Mouse (Mus musculus) heart, embryonic 14.5 days (tissue): ENCODE data around the gene Gm20479. TPM values are rescaled to one million over a fixed set of nuclear protein-coding genes. Genes with fewer than 3 reads are reported as not detected.
A peak's percentile ranks its signal among the peaks of the same experiment; 100 is the strongest.

Source experiments
- ATAC-seq: fragments of 200-750 bp; cut with Nextera tagmentation; 2 replicates; pipeline ENCODE4 v1.8.0; 2017; ENCODE audit warnings: low read depth, moderate TSS enrichment; ENCODE audit not compliant: insufficient number of reproducible peaks, insufficient read depth, low FRiP score
- H3K27ac ChIP-seq, 2 experiments: fragments of 200-500 bp in 1 of 2; fragments of 300-500 bp in 1 of 2; sonication (generic) in 1 of 2; replicated peaks in 1 of 2; 2 replicates each; pipeline ENCODE4 v1.5.1; 2012 to 2014; ENCODE audit warnings: low read depth in 2 of 2, low read length in 2 of 2, control low read depth in 1 of 2, mild to moderate bottlenecking in 1 of 2, mixed read lengths in 1 of 2; ENCODE audit not compliant: control insufficient read depth in 1 of 2, insufficient read depth in 1 of 2
- H3K27me3 ChIP-seq: fragments of 300-500 bp; sonication (generic); 2 replicates; pipeline ENCODE4 v1.6.1; 2014; ENCODE audit warnings: mild to moderate bottlenecking, low read length, control low read depth; ENCODE audit not compliant: control insufficient read depth, insufficient read depth
- H3K36me3 ChIP-seq: fragments of 300-500 bp; sonication (generic); 2 replicates; pipeline ENCODE4 v1.6.1; 2014; ENCODE audit warnings: mild to moderate bottlenecking, control low read depth, low read length, mixed read lengths; ENCODE audit not compliant: control insufficient read depth, insufficient read depth
- H3K4me1 ChIP-seq, 2 experiments: fragments of 200-500 bp in 1 of 2; fragments of 300-500 bp in 1 of 2; sonication (generic) in 1 of 2; 2 replicates each; pipeline ENCODE4 v1.6.1; 2012 to 2014; ENCODE audit warnings: low read length in 2 of 2, control low read depth in 1 of 2, mixed read lengths in 1 of 2; ENCODE audit not compliant: control insufficient read depth in 2 of 2, insufficient read depth in 2 of 2
- H3K4me2 ChIP-seq: fragments of 300-500 bp; sonication (generic); 2 replicates; pipeline ENCODE4 v1.6.1; 2014; ENCODE audit warnings: mild to moderate bottlenecking, low read length
- H3K4me3 ChIP-seq, 2 experiments: fragments of 200-500 bp in 1 of 2; fragments of 300-500 bp in 1 of 2; sonication (generic) in 1 of 2; 2 replicates each; pipeline ENCODE4 v1.5.1; 2012 to 2014; ENCODE audit warnings: low read length in 2 of 2, mild to moderate bottlenecking in 2 of 2, control low read depth in 1 of 2, low read depth in 1 of 2, moderate library complexity in 1 of 2; ENCODE audit not compliant: control insufficient read depth in 1 of 2, insufficient read depth in 1 of 2
- H3K9ac ChIP-seq: fragments of 300-500 bp; sonication (generic); 2 replicates; pipeline ENCODE4 v1.6.1; 2014; ENCODE audit warnings: mild to moderate bottlenecking, low read length
- H3K9me3 ChIP-seq: fragments of 300-500 bp; sonication (generic); 2 replicates; pipeline ENCODE4 v1.6.1; 2016; ENCODE audit warnings: low read length, control low read depth; ENCODE audit not compliant: control insufficient read depth
- WGBS: fragments of 180-500 bp; shearing (Covaris S2); extraction: QIAGEN DNeasy Blood & Tissue Kit; methylation state at CpG from one replicate; pipeline ENCODE4 v1.1.7; 2014; 5-methylcytosine and 5-hydroxymethylcytosine counted together
- polyA plus RNA-seq: library from polyadenylated mRNA; unstranded; fragments of >200 nt; fragmentation: Nextera tagmentation; extraction: Ambion mirVana; gene quantifications from 2 replicates; pipeline ENCODE4 v1.2.1, GENCODE M21; 2014

Gene Gm20479
- polyA plus RNA-seq, 1 experiment from 2014 or later: not detected

- no peak for ATAC-seq
- Histone ChIP-seq H3K36me3 (peaks cover 7% of the 10 kb centered on the region; the same call in 1 of the 2 replicates), H3K9ac (no peak overlapping the region), H3K4me1 (peaks cover 6 to 27% of the 10 kb centered on the region in 2 experiments; a peak in 3 of 4 replicates), H3K27me3 (peaks cover 48% of the 10 kb centered on the region), H3K4me3 (no peak overlapping the region), H3K4me2 (no peak overlapping the region), H3K9me3 (no peaks in the 10 kb centered on the region), H3K27ac (no peak overlapping the region)
- WGBS: 79% methylated on average over 4 of the region's 4 CpGs
These were observed 18.1 kb downstream of the Gm20479 start for GRCm38 (mm10) chr7:27339114-27339513.

GRCm38 (mm10) chr7:27337175-27337853, 19.9 kb downstream of the Gm20479 start, which contains the start of gene Ltbp4:
TSS of gene Ltbp4 (minus strand) at chr7:27337692.
- Histone ChIP-seq H3K9ac (peak within 1 kb of the TSS; percentile 61), H3K27ac (no peak within 1 kb of the TSS), H3K4me1 (peaks cover 7 to 35% of the 10 kb centered on the region in 2 experiments; a peak in 3 of 4 replicates), H3K9me3 (no peaks in the 10 kb centered on the region), H3K4me3 (peak within 1 kb of the TSS; percentile 37 to 41), H3K36me3 (peaks cover 6% of the 10 kb centered on the region; the same call in 1 of the 2 replicates), H3K4me2 (peak within 1 kb of the TSS; percentile 66), H3K27me3 (peaks cover 65% of the 10 kb centered on the region)
- 1% methylated on average over 36 of the region's 36 CpGs for WGBS
- no peak for ATAC-seq

- Histone ChIP-seq H3K4me3 (peak overlapping the region; percentile 37 to 41), H3K27ac (no peak overlapping the region), H3K36me3 (no peaks in the 10 kb centered on the region), H3K9me3 (no peaks in the 10 kb centered on the region), H3K27me3 (peaks cover 75% of the 10 kb centered on the region), H3K4me2 (peak overlapping the region; percentile 66), H3K9ac (peak overlapping the region; percentile 47; the same call in 1 of the 2 replicates), H3K4me1 (peaks cover 9 to 41% of the 10 kb centered on the region in 2 experiments; a peak in 3 of 4 replicates)
- under 1% methylated on average over 47 of the region's 47 CpGs for WGBS
- ATAC-seq: peak; percentile 63
These were observed 21.0 kb downstream of the Gm20479 start for GRCm38 (mm10) chr7:27335928-27336823.

- Histone ChIP-seq H3K9ac (no peak overlapping the region; the same call in 1 of the 2 replicates), H3K4me1 (peaks cover 12 to 51% of the 10 kb centered on the region in 2 experiments; a peak in 3 of 4 replicates), H3K4me2 (peak overlapping the region; percentile 86), H3K27me3 (peaks cover 84% of the 10 kb centered on the region), H3K4me3 (no peak overlapping the region), H3K27ac (peak overlapping the region; percentile 19 to 82), H3K36me3 (no peaks in the 10 kb centered on the region), H3K9me3 (no peaks in the 10 kb centered on the region)
- 51% methylated on average over 15 of the region's 15 CpGs for WGBS
- no peak for ATAC-seq
These were observed 22.1 kb downstream of the Gm20479 start for GRCm38 (mm10) chr7:27335011-27335720.

- H3K9me3 ChIP-seq: no peaks in the 10 kb centered on the region
- ATAC-seq: peak; percentile 29; the same call in 1 of the 2 replicates
- peaks cover 14 to 58% of the 10 kb centered on the region in 2 experiments; a peak in 3 of 4 replicates for H3K4me1 ChIP-seq
- peak overlapping the region; percentile 86 for H3K4me2 ChIP-seq
- H3K4me3 ChIP-seq: peak overlapping the region; percentile 16 to 62
- H3K9ac ChIP-seq: peak overlapping the region; percentile 9; the same call in 1 of the 2 replicates
- H3K27ac ChIP-seq: peak overlapping the region; percentile 60 to 82
- H3K36me3 ChIP-seq: no peaks in the 10 kb centered on the region
- peaks cover 89% of the 10 kb centered on the region for H3K27me3 ChIP-seq
- 3% methylated on average over 32 of the region's 32 CpGs for WGBS
These were observed 22.8 kb downstream of the Gm20479 start for GRCm38 (mm10) chr7:27334405-27334911.

- Histone ChIP-seq H3K9ac (peak overlapping the region; percentile 78), H3K27me3 (peaks cover 93% of the 10 kb centered on the region), H3K9me3 (no peaks in the 10 kb centered on the region), H3K36me3 (peaks cover 5% of the 10 kb centered on the region; the same call in 1 of the 2 replicates), H3K4me1 (peaks cover 14 to 65% of the 10 kb centered on the region in 2 experiments; a peak in 3 of 4 replicates), H3K4me2 (peak overlapping the region; percentile 86), H3K4me3 (peak overlapping the region; percentile 62 to 71), H3K27ac (peak overlapping the region; percentile 71 to 82)
- peak; percentile 2; the same call in 1 of the 2 replicates for ATAC-seq
- WGBS: 1% methylated on average over 62 of the region's 77 CpGs
These were observed 23.8 kb downstream of the Gm20479 start for GRCm38 (mm10) chr7:27333316-27333941.
